Mouse (Mus musculus): ENCODE data around the gene Stoml1.
A peak's percentile ranks its signal among the peaks of the same experiment; 100 is the strongest.

Stoml1 gene

GRCm38 (mm10) chr9:58274101-58274604 lies 21.2 kb downstream of the Stoml1 start:
- DNase-seq = no peak

- DNase-seq = no peak
These were observed 21.7 kb downstream of the Stoml1 start for GRCm38 (mm10) chr9:58274626-58275025.

GRCm38 (mm10) chr9:58275115-58275774 lies 22.3 kb downstream of the Stoml1 start:
- DNase-seq = peak; percentile 65 to 77

GRCm38 (mm10) chr9:58275797-58276196 lies 22.8 kb downstream of the Stoml1 start:
- DNase-seq = no peak

- DNase-seq = peak in 1 of 2 experiments; percentile 43
These were observed 23.4 kb downstream of the Stoml1 start for GRCm38 (mm10) chr9:58276346-58276745.

GRCm38 (mm10) chr9:58278313-58278712 lies 25.3 kb downstream of the Stoml1 start:
- no peak for DNase-seq

GRCm38 (mm10) chr9:58278821-58279723 lies 26.1 kb downstream of the Stoml1 start:
- DNase-seq = no peak

GRCm38 (mm10) chr9:58279780-58280179 lies 26.8 kb downstream of the Stoml1 start:
- DNase-seq = no peak

GRCm38 (mm10) chr9:58280259-58281109 lies 27.5 kb downstream of the Stoml1 start:
- peak; percentile 61 to 75 for DNase-seq

- DNase-seq = peak; percentile 59 to 64
These were observed 28.6 kb downstream of the Stoml1 start for GRCm38 (mm10) chr9:58281597-58281996.

- DNase-seq = no peak
These were observed 30.5 kb downstream of the Stoml1 start for GRCm38 (mm10) chr9:58283431-58283830.

GRCm38 (mm10) chr9:58289090-58289489 lies 36.1 kb downstream of the Stoml1 start:
- peak; percentile 55 to 68 for DNase-seq

- no peak for DNase-seq
These were observed 36.9 kb downstream of the Stoml1 start for GRCm38 (mm10) chr9:58289901-58290300.

- no peak for DNase-seq
These were observed 41.6 kb downstream of the Stoml1 start for GRCm38 (mm10) chr9:58294527-58294926.

GRCm38 (mm10) chr9:58295345-58295744 lies 42.4 kb downstream of the Stoml1 start:
- no peak for DNase-seq

GRCm38 (mm10) chr9:58295766-58296361 lies 42.9 kb downstream of the Stoml1 start:
- DNase-seq = peak; percentile 80 to 87

GRCm38 (mm10) chr9:58297065-58297464 lies 44.1 kb downstream of the Stoml1 start:
- DNase-seq = no peak

- DNase-seq = peak in 1 of 2 experiments; percentile 6
These were observed 45.1 kb downstream of the Stoml1 start for GRCm38 (mm10) chr9:58297961-58298477.

- peak in 1 of 2 experiments; percentile 41 for DNase-seq
These were observed 46.4 kb downstream of the Stoml1 start for GRCm38 (mm10) chr9:58299356-58299799.

- no peak for DNase-seq
These were observed 50.2 kb downstream of the Stoml1 start for GRCm38 (mm10) chr9:58303115-58303514.

- DNase-seq = peak in 1 of 2 experiments; percentile 37
These were observed 50.8 kb downstream of the Stoml1 start for GRCm38 (mm10) chr9:58303599-58304271.
